Mouse (Mus musculus): ENCODE measurements around the gene Commd1.

Gene Commd1

DNA sequence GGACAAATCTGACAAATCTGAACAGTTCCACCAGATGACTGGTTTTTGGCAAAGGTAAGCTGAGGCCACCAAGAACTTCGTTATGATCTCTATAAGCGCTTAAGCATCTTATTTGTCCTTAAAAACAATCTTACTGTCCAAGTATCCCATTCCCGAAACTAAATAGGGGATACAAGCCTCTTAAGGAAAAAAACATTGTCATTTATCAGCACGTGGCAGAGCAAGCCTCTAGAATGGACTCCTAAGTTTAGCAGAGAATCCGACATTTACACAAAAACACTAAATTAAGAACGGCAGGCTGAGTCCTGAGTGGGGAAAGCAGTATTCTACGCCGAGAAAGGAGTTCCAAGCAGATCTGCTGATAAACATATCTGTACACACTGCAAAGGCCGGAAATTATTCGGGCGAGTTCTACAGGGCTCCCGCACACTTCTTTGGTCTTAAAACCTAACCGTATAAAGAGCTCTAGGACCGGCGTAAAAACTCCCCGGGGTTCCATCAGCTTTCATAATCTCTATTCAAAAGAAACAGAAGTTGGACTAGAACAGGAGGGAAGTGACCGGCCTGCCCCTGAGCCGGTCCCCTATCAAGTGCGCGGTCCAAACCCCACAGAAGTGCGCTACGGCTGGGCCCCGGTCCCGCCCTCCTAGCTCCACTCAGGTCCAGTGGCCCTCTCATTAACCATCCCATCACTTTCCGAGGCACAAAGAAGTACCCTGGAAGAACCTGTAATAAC is 124.3 kb downstream of the Commd1 start:
- DNase-seq, result no peak

DNA sequence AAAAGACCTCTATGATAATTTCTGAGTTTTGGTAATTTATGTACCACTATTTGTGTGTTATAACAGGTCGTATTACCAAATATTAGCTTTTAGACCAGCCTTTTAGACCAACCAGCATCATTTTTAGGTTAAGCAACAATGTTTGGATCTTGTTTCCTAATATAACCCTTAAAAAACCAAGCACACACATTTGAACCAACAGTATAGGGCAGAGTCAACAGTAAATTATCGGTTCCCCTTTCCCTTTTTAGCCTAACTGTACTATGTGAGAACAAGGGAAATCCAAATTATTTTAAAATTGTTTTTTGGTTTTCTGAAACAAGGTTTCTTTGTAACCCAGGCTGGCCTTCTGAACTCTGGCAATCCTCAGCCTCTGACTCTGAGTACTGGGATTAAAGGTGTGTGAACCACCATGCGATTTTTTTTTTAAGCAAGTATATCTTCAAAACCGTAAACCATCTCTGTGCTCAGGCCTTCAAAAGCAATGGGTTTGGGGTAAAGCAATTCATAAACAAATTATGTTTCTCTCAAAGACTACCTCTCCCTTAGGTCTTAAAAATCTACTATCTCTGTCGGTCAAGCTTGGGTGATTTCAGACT is 125.0 kb downstream of the Commd1 start:
- no peak for DNase-seq

DNA sequence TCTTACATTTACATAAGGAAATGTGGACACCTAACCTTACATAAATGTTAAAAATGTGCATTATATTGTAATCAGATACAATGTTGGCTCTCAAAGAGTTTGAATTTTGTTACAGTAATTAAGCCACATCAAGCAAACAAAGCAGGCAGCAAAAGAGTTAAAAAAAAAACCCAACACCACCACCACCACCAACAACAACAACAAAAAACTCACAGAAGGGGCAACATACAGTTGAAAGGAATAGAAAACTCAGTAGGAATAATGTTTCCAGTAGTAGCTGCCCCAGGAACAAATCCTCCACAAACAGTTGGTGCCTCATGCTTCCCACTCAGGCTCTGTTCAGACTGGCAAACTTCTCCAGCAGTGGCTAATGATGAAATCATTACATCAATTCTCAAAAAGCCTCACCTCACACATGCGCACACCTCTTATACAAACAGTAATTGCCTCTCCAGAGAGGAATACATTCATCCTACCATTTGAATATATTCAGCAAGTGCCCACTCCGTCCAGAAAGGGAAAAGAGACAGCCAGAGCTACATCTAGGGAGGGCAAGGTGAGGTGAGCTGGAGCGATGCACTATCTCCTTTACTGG is 125.7 kb downstream of the Commd1 start:
- DNase-seq, result no peak

DNA sequence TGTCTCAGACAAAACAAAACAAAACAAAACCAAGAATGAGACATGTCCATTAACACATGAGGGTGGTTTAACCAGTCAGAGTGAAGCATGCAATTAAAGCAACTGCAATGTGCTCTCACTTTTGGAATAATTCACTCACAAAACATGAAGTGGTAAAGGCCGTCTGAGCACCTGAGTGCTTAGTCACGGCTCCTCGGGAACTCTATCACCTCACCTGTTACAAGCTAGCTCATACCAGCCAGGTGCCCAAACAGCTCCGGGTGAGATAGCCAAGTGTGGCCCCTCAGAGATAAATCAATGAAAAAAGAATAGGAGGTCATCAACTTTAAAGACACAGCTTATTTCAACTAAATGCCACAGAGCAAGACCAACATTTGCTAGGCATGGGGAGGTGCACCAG is 127.6 kb downstream of the Commd1 start:
- no peak for DNase-seq

DNA sequence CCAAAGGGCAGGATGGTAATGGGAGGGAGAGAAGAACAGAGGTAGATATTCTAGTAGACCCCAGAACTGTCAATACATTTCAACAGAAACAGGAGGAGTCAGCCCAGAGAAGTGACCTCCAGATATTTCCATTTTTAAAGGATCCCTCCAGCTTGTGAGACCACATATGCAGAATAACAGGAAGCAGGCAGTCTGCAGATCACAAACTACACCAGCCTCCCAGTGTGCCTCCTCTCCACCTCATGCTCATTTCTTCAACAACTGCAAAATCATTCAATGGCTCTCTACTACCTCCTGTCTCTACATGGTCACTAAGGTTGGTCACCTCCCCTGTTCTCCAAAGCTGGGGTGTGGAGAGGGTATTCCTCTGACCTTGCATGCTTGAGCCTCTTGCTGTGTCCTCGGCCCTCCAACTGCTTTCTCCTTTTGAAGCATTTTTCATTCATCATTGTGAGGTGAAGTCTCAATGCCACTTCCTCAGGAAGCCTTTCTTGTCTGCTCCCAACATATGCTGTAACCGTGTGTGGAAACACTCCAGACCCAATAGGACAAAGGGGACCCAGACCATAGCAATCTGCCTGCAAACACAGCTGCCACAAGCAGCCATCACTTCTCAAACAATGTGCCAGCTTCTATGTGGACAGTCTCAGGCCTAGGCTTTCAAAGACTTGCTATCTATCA is 128.6 kb downstream of the Commd1 start:
- DNase-seq, result no peak

DNA sequence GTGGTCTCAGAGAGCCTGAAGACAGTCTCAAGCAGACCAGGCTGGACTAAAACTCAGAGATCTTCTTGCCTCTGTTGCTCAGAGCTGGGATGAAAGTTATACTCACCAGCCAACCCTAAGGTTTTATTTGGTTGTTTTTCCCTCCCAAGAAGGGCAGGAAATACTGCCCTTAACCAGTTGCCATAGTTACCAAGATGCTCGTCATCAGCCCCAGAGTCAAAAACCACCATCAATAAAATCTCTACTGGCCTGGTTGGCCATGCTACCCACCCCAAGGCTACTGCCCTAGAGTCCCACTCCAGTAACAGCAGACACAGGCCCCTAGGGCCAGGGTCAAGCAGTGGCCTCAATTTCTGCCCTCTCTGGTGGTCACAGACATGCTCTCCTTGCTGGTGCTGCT is 129.7 kb downstream of the Commd1 start:
- DNase-seq, result no peak

DNA sequence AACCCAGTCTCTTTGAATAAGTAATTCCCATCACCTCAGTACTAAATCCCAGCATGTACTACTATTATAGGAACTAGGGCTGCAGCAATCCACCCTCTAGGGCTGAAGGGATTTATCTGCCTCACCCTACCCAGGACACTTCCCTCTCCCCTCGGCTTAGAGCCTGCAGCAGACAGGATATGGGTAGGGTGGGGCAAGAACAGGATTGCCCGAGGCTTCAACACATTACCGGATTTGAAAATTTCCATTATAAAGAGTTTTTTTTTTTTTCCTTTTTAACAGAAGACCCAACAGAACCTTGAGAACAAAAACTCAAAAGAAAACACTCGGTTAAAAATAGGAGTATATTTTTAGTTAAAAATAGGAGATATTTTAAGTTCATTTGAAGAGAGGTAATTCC is 130.8 kb downstream of the Commd1 start:
- no peak for DNase-seq

DNA sequence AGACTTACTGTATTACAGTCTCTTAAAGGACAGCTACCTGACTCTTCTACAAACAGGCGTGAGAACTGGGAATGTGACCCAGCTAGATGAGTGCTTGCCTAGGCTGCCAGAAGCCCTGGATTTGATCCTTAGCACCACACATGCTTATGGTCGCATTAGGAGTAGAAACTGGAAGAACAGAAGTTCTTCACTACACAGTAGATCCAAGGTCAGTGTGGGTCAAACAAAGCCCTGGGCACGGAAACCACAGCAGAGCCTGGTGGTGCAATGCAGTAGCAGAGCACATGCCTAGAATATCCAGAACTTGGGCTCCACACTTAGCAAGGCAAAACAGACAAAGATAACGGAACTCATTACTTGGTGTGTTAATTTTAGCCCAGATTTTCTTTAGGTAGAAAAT is 132.1 kb downstream of the Commd1 start:
- no peak for DNase-seq

DNA sequence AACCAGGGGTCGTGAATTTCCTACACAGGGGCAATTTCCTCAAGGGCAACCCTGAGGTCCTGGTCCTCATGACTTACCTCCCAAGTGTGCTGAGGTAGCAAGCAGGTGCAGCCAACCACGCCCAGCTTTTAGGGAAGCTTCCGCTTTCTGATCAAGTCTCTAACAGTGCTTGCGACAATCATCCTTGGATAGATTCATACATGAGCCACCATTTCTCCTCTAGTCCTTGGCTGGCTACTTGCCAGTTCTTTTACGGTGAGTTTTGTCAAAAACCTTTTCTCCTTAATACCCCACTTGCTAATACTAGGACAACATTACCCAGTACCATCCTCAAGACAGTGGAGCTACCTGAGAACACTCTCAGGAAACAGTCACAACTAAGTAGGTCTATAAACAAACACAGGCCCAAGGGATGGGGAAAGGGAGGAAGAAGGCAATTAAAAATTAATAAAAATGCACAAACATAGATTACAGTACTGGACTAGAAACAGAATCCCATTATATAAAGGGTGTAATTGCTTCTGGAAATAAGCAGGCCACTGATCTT is 133.5 kb downstream of the Commd1 start:
- DNase-seq, result no peak

DNA sequence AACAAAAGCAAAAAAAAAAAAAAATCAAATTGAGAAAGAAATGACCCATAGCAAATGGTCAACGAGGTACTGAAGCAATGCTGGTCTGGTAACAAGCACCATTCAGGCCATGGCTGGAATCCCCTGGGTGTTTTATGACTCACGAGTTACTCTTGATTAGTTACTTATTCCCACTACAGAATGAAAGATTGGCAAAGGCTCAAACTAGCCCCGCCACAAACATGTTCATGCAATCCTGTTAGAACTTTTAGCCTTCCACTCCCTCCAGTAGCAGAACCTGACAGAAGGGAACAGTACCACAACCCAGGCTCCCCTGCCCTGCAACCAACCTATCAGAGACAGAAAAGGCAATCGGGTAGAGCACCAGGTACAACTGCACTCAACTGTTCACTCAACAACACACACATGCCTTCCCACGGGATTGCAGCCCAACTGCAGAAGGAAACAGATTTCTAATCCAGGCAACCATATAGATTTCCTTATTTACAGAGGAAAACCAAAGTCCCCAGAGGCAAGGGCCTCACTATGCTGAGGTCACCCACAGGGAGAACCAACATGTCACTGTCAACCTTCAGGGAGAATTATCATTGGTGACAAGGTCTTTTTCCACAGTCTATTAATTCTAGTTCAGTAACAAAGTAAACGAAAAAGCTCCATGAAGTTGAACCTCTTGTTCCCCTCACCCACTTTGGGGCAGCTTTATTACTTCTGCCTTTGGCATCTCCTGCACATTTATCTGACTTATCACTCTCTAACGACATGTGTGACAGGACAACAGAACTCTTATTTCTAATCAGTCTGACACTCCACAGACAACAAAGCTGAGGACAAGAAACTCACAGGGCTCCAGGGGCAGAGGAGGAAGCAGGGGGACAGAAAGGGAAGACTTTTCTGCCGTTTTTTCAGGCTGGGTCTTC is 134.2 kb downstream of the Commd1 start:
- DNase-seq, result no peak

DNA sequence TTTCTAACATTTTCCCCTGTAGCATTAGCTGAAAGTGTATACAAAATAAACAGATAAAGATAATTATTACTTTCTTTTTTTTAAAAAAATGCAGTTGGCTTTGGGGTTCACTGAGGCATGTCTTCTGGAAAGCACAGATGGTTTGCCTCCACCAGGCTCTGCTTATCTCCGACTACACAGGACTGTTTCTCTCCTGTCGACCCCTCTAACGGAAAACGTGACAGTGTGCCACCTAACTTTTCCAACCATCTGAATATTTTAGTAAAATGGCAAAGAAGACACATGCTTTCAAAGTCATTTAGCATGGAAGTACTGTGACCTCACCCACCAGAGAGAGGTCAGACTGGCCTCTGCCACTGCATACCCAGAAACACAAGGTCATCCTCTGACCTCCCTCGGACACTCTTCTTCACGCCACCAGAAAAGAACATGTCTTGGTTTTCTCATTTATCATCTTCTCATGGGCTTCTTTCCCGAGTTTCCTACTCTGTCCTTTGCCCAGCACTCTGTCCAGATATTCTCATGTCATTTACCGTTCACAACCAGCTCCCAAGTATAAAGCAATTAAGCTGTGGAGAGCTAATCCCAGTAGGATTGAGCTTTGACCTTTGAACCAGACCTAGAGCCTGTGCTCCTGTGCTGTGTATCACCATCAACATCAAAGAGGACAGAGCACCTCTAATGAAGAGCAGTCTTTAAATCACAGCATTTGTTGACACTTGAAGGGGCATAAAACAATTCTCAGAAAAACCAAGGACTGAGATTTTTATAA is 135.0 kb downstream of the Commd1 start:
- no peak for DNase-seq
